Mouse (Mus musculus): ENCODE measurements around the gene Kcnip3.

Gene Kcnip3

GRCm38 (mm10) chr2:127517081-127517480 lies 4.8 kb downstream of the Kcnip3 start:
- no peak for DNase-seq (ENCODE audit: low spot score)

- no peak for DNase-seq (ENCODE audit: low spot score)
Observed at GRCm38 (mm10) chr2:127514380-127515124, 7.3 kb downstream of the Kcnip3 start.

- DNase-seq (ENCODE audit: low spot score): no peak
Observed at GRCm38 (mm10) chr2:127513244-127513643, 8.7 kb downstream of the Kcnip3 start.

GRCm38 (mm10) chr2:127511426-127511825 lies 10.5 kb downstream of the Kcnip3 start:
- no peak for DNase-seq (ENCODE audit: low spot score)

GRCm38 (mm10) chr2:127507967-127508660 lies 13.8 kb downstream of the Kcnip3 start:
- DNase-seq (ENCODE audit: low spot score): peak; percentile 84

GRCm38 (mm10) chr2:127507077-127507774 lies 14.7 kb downstream of the Kcnip3 start:
- peak; percentile 88 for DNase-seq (ENCODE audit: low spot score)

- peak; percentile 63 for DNase-seq (ENCODE audit: low spot score)
Observed at GRCm38 (mm10) chr2:127506131-127506632, 15.7 kb downstream of the Kcnip3 start.

- DNase-seq (ENCODE audit: low spot score): no peak
Observed at GRCm38 (mm10) chr2:127505196-127505595, 16.7 kb downstream of the Kcnip3 start.

- DNase-seq (ENCODE audit: low spot score): no peak
Observed at GRCm38 (mm10) chr2:127503751-127504549, 17.9 kb downstream of the Kcnip3 start.

- peak; percentile 58 for DNase-seq (ENCODE audit: low spot score)
Observed at GRCm38 (mm10) chr2:127501061-127501460, 20.8 kb downstream of the Kcnip3 start.

- no peak for DNase-seq (ENCODE audit: low spot score)
Observed at GRCm38 (mm10) chr2:127498750-127499149, 23.1 kb downstream of the Kcnip3 start.

- DNase-seq (ENCODE audit: low spot score): no peak
Observed at GRCm38 (mm10) chr2:127496321-127496720, 25.6 kb downstream of the Kcnip3 start.

- DNase-seq (ENCODE audit: low spot score): peak; percentile 72
Observed at GRCm38 (mm10) chr2:127484476-127485170, 37.3 kb downstream of the Kcnip3 start.

GRCm38 (mm10) chr2:127483001-127483400 lies 38.9 kb downstream of the Kcnip3 start:
- no peak for DNase-seq (ENCODE audit: low spot score)

GRCm38 (mm10) chr2:127482533-127482911 lies 39.4 kb downstream of the Kcnip3 start:
- peak; percentile 77 for DNase-seq (ENCODE audit: low spot score)

GRCm38 (mm10) chr2:127481841-127482532 lies 39.9 kb downstream of the Kcnip3 start:
- DNase-seq (ENCODE audit: low spot score): no peak

- peak; percentile 29 for DNase-seq (ENCODE audit: low spot score)
Observed at GRCm38 (mm10) chr2:127479763-127480162, 42.1 kb downstream of the Kcnip3 start.

GRCm38 (mm10) chr2:127479210-127479609 lies 42.7 kb downstream of the Kcnip3 start:
- no peak for DNase-seq (ENCODE audit: low spot score)

- DNase-seq (ENCODE audit: low spot score): no peak
Observed at GRCm38 (mm10) chr2:127472279-127472678, 49.6 kb downstream of the Kcnip3 start.

- DNase-seq (ENCODE audit: low spot score): no peak
Observed at GRCm38 (mm10) chr2:127471281-127471680, 50.6 kb downstream of the Kcnip3 start.

- DNase-seq (ENCODE audit: low spot score): no peak
Observed at GRCm38 (mm10) chr2:127470661-127471060, 51.2 kb downstream of the Kcnip3 start.
